Mouse (Mus musculus) MEL (cell line): ENCODE measurements at regions not wholly inside any gene's neighbourhood (a gene's known extent, or its start where the extent isn't known, plus 50 kb on each side); places are given as distances from the start of the nearest gene placed in this dataset.

Source experiments
- BHLHE40 ChIP-seq: IDR thresholded peaks from 2 replicates; pipeline ENCODE4 v1.6.1; 2012; ENCODE audit warnings: low read depth, mild to moderate bottlenecking, inconsistent platforms, low read length, improper control_type of control experiment, borderline replicate concordance
- CTCF ChIP-seq, 3 experiments: IDR thresholded peaks in 2 of 3; conservative IDR thresholded peaks in 1 of 3; 2 replicates each; pipeline ENCODE4 v1.5.1; 2011 to 2012; ENCODE audit warnings: low read length in 3 of 3, low read depth in 2 of 3, mild to moderate bottlenecking in 2 of 3, improper control_type of control experiment in 1 of 3, inconsistent platforms in 1 of 3, mixed read lengths in 1 of 3, moderate library complexity in 1 of 3; ENCODE audit not compliant: control insufficient read depth in 1 of 3, insufficient read depth in 1 of 3, poor library complexity in 1 of 3, severe bottlenecking in 1 of 3
- ELF1 ChIP-seq: IDR thresholded peaks from 2 replicates; pipeline ENCODE4 v1.6.1; 2014; ENCODE audit warnings: low read depth, mild to moderate bottlenecking, inconsistent platforms, low read length, improper control_type of control experiment, moderate library complexity
- EP300 ChIP-seq, 2 experiments: IDR thresholded peaks; 2 replicates each; pipeline ENCODE4 v1.6.1; 2011; ENCODE audit warnings: improper control_type of control experiment in 2 of 2, low read length in 2 of 2, low read depth in 1 of 2, mild to moderate bottlenecking in 1 of 2
- GATA1 ChIP-seq: IDR thresholded peaks from 2 replicates; pipeline ENCODE4 v1.6.1; 2011; ENCODE audit warnings: low read depth, low read length, improper control_type of control experiment
- MAZ ChIP-seq: IDR thresholded peaks from 2 replicates; pipeline ENCODE4 v1.6.1; 2012; ENCODE audit warnings: low read depth, mild to moderate bottlenecking, inconsistent platforms, low read length, improper control_type of control experiment
- MEF2A ChIP-seq: IDR thresholded peaks from 2 replicates; pipeline ENCODE4 v1.6.1; 2014; ENCODE audit warnings: low read depth, mild to moderate bottlenecking, inconsistent platforms, low read length, improper control_type of control experiment; ENCODE audit not compliant: poor library complexity, insufficient replicate concordance, severe bottlenecking; ENCODE audit errors: extremely low read depth
- NRF1 ChIP-seq: IDR thresholded peaks from 2 replicates; pipeline ENCODE4 v1.6.1; 2014; ENCODE audit warnings: low read depth, mild to moderate bottlenecking, inconsistent platforms, low read length, improper control_type of control experiment, moderate library complexity; ENCODE audit not compliant: poor library complexity, insufficient read depth, severe bottlenecking
- POLR2A ChIP-seq, 2 experiments: IDR thresholded peaks; 2 replicates each; pipeline ENCODE4 v1.6.1; 2011 to 2012; ENCODE audit warnings: low read length in 2 of 2, mild to moderate bottlenecking in 2 of 2, control low read depth in 1 of 2, improper control_type of control experiment in 1 of 2, low read depth in 1 of 2, moderate library complexity in 1 of 2; ENCODE audit not compliant: control insufficient read depth in 1 of 2, insufficient read depth in 1 of 2, poor library complexity in 1 of 2
- POLR2AphosphoS5 ChIP-seq: IDR thresholded peaks from 2 replicates; pipeline ENCODE4 v1.6.1; 2012; ENCODE audit warnings: low read depth, borderline replicate concordance, mild to moderate bottlenecking, inconsistent platforms, low read length, moderate library complexity, mixed read lengths
- TAL1 ChIP-seq: IDR thresholded peaks from 2 replicates; pipeline ENCODE4 v1.6.1; 2012; ENCODE audit warnings: mild to moderate bottlenecking, inconsistent platforms, low read length, moderate library complexity, mixed read lengths
- UBTF ChIP-seq: IDR thresholded peaks from 2 replicates; pipeline ENCODE4 v1.6.1; 2012; ENCODE audit warnings: low read depth, mild to moderate bottlenecking, inconsistent platforms, low read length, improper control_type of control experiment, moderate library complexity, borderline replicate concordance; ENCODE audit not compliant: insufficient read depth
- USF1 ChIP-seq: IDR thresholded peaks from 2 replicates; pipeline ENCODE4 v1.6.1; 2014; ENCODE audit warnings: low read depth, mild to moderate bottlenecking, inconsistent platforms, low read length, improper control_type of control experiment, moderate library complexity

GRCm38 (mm10) chr13:69373816-69374142 lies 159.8 kb upstream of the Nsun2 start:
- no peak for TF ChIP-seq NRF1
- no peak for TF ChIP-seq UBTF
- no peak for TF ChIP-seq GATA1
- no peak for TF ChIP-seq USF1
- no peak for TF ChIP-seq CTCF (IDR thresholded peaks at IDR 0.05 in 2 of 3, conservative IDR thresholded peaks at IDR 0.05 in 1 of 3; ENCODE audit: control insufficient read depth in 1 of 3, insufficient read depth in 1 of 3, low read depth in 2 of 3, low read length in 3 of 3, poor library complexity in 1 of 3, severe bottlenecking in 1 of 3)
- no peak for TF ChIP-seq POLR2A (IDR thresholded peaks at IDR 0.05; ENCODE audit: control insufficient read depth in 1 of 2, insufficient read depth in 1 of 2, low read depth in 1 of 2, low read length in 2 of 2, poor library complexity in 1 of 2)
- TF ChIP-seq EP300 (IDR thresholded peaks at IDR 0.05; ENCODE audit: low read depth in 1 of 2, low read length in 2 of 2), result no peak
- TF ChIP-seq ELF1, result no peak
- no peak for TF ChIP-seq TAL1
- TF ChIP-seq MEF2A, result no peak
- TF ChIP-seq POLR2AphosphoS5, result no peak
- TF ChIP-seq MAZ, result no peak
- TF ChIP-seq BHLHE40, result no peak
